Mouse (Mus musculus) ES-E14 (cell line): ENCODE data around the gene Spef1. TPM values are rescaled to one million over a fixed set of nuclear protein-coding genes. Genes with fewer than 3 reads are reported as not detected.
A peak's percentile ranks its signal among the peaks of the same experiment; 100 is the strongest.

Experiments used
- DNase-seq: peaks from one replicate; pipeline ENCODE4 v3.0.0-alpha.2; 2013; ENCODE audit warnings: low read depth, low spot score
- H3K27ac ChIP-seq: 2 replicates; pipeline ENCODE4 v1.5.1; 2012; ENCODE audit warnings: low read depth, mild to moderate bottlenecking, low read length, moderate library complexity, mixed read lengths; ENCODE audit not compliant: poor library complexity, insufficient read depth, severe bottlenecking
- H3K36me3 ChIP-seq: 2 replicates; pipeline ENCODE4 v1.6.1; 2012; ENCODE audit warnings: mild to moderate bottlenecking, low read length, moderate library complexity, mixed read lengths; ENCODE audit not compliant: control insufficient read depth, poor library complexity, insufficient read depth, severe bottlenecking
- H3K4me1 ChIP-seq, 2 experiments: fragments of 150-350 bp in 1 of 2; sonication (generic) in 1 of 2; 2 replicates each; pipeline ENCODE4 v1.6.1; 2012; ENCODE audit warnings: low read length in 2 of 2, mild to moderate bottlenecking in 1 of 2, mixed read lengths in 1 of 2; ENCODE audit not compliant: control insufficient read depth in 2 of 2, insufficient read depth in 2 of 2, poor library complexity in 1 of 2
- H3K4me3 ChIP-seq, 2 experiments: fragments of 150-350 bp in 1 of 2; sonication (generic) in 1 of 2; 2 replicates each; pipeline ENCODE4 v1.5.1; 2012; ENCODE audit warnings: low read length in 2 of 2, low read depth in 1 of 2, mild to moderate bottlenecking in 1 of 2, mixed read lengths in 1 of 2; ENCODE audit not compliant: insufficient read depth in 1 of 2, poor library complexity in 1 of 2, severe bottlenecking in 1 of 2
- H3K9ac ChIP-seq: 2 replicates; pipeline ENCODE4 v1.6.1; 2012; ENCODE audit warnings: low read depth, mild to moderate bottlenecking, low read length, mixed read lengths; ENCODE audit not compliant: poor library complexity, insufficient read depth, severe bottlenecking
- H3K9me3 ChIP-seq: fragments of 150-350 bp; sonication (generic); 2 replicates; pipeline ENCODE4 v1.6.1; 2012; ENCODE audit warnings: low read depth, mild to moderate bottlenecking, low read length; ENCODE audit not compliant: control insufficient read depth, insufficient read depth
- CHD2 ChIP-seq: IDR thresholded peaks from 2 replicates; pipeline ENCODE4 v1.6.1; 2014; ENCODE audit warnings: mild to moderate bottlenecking, low read depth, low read length, inconsistent platforms
- HCFC1 ChIP-seq: IDR thresholded peaks from 2 replicates; pipeline ENCODE4 v1.6.1; 2012; ENCODE audit warnings: low read length, inconsistent platforms, borderline replicate concordance; ENCODE audit not compliant: insufficient read depth
- MAFK ChIP-seq: IDR thresholded peaks from 2 replicates; pipeline ENCODE4 v1.6.1; 2014; ENCODE audit warnings: mild to moderate bottlenecking, low read depth, low read length, inconsistent platforms; ENCODE audit not compliant: insufficient read depth
- ZC3H11A ChIP-seq: IDR thresholded peaks from 2 replicates; pipeline ENCODE4 v1.6.1; 2012; ENCODE audit warnings: low read depth, mild to moderate bottlenecking, inconsistent platforms, low read length, borderline replicate concordance
- ZNF384 ChIP-seq: IDR thresholded peaks from 2 replicates; pipeline ENCODE4 v1.6.1; 2012; ENCODE audit warnings: low read depth, low read length, inconsistent platforms
- in situ Hi-C, 2 experiments: fragments of 600-800 bp; cut with MboI; formaldehyde crosslinking; loops; one replicate each; pipeline ENCODE4 v1.15.1; 2025; ENCODE audit warnings: low sequenced_read_pairs in 2 of 2, inconsistent platforms in 1 of 2; ENCODE audit not compliant: unreplicated experiment in 2 of 2
- total RNA-seq: library from RNA; depleted of rRNA; stranded (reverse); fragments of 300-350 nt; gene quantifications from 2 replicates; pipeline ENCODE4 v1.2.3, GENCODE M21; 2012

Gene Spef1
- total RNA-seq, 1 experiment: 1.5 TPM

DNA sequence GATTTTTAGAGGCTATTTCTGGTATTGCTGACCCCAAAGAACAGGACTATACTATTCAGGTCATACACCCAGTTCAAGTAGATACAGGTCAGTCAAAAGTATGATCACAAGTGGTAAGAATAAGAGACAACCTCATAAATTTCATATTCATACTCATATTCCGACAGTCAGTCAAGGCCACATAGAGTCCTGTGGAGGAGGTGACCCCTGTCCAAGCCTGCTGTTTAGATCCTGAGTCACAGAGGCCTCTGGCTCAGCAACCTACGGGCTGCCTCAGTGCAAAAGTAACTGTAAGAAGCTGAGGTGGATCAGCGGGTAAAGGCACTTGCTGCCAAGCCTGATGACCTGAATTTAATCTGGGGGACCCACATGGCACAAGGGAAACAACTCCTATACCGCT lies 33.0 kb downstream of the Spef1 start:
- H3K9ac ChIP-seq: no peak overlapping the region
- peaks cover 7 to 21% of the 10 kb centered on the region in 2 experiments for H3K4me1 ChIP-seq
- no peak overlapping the region for H3K4me3 ChIP-seq
- TF ChIP-seq CHD2 (no peak), HCFC1 (no peak), MAFK (no peak), ZNF384 (no peak), ZC3H11A (no peak)
- in situ Hi-C loops: no loop called here
- no peak for DNase-seq
- no peak overlapping the region for H3K27ac ChIP-seq
- no peaks in the 10 kb centered on the region for H3K9me3 ChIP-seq
- H3K36me3 ChIP-seq: peaks cover 21% of the 10 kb centered on the region

DNA sequence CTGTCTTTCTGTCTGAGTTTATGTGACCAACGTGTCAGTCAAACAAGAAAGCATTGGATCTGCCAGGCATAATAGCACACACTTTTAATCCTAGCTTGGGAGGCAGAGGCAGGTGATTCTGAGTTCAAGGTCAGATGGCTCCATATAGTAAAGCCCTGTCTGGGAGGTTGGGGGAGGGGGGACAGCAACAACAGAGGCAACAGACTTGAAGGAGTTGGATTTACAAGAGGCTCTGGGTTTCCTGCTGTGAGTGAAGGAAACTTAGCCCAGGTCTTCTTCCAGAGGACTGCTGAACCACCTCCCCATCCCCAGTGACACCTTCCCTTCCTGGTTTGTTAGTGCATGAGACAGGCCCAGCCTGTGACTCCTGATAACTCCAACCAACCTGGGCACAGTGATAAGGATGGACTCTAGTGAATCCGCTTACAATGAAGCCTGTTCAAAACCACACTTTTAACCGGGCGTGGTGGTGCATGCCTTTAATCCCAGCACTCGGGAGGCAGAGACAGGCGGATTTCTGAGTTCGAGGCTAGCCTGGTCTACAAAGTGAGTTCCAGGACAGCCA lies 34.8 kb downstream of the Spef1 start:
- Histone ChIP-seq H3K36me3 (peaks cover 32% of the 10 kb centered on the region), H3K9me3 (no peaks in the 10 kb centered on the region), H3K9ac (no peak overlapping the region), H3K27ac (peak overlapping the region; percentile 56; the same call in 1 of the 2 replicates), H3K4me1 (peaks cover 7 to 15% of the 10 kb centered on the region in 2 experiments), H3K4me3 (no peak overlapping the region)
- TF ChIP-seq ZNF384: no peak
- TF ChIP-seq HCFC1: no peak
- in situ Hi-C loops: no loop called here
- DNase-seq: no peak

DNA sequence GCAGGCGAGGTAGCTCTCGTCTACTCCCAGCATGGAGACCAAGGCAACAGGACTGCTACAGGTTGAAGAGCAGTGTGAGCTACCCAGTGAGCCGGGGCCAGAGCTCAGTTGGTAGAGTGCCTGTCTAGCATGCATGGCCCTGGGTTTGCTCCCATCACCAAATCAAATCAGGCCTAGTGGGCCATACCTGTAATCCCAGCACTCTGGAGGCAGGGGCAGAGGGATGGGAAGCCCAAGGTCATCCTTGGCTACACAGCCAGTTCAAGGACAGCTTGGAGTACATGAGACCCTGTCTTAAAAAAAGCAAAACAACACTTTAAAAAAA lies 37.9 kb downstream of the Spef1 start:
- peaks cover 43% of the 10 kb centered on the region for H3K36me3 ChIP-seq
- H3K27ac ChIP-seq: no peak overlapping the region
- TF ChIP-seq ZC3H11A (no peak), HCFC1 (no peak), MAFK (no peak), ZNF384 (no peak), CHD2 (no peak)
- H3K4me3 ChIP-seq: no peak overlapping the region
- in situ Hi-C loops: no loop called here
- H3K9ac ChIP-seq: no peak overlapping the region
- H3K9me3 ChIP-seq: no peaks in the 10 kb centered on the region
- H3K4me1 ChIP-seq: peaks cover 7 to 21% of the 10 kb centered on the region in 2 experiments
- no peak for DNase-seq

DNA sequence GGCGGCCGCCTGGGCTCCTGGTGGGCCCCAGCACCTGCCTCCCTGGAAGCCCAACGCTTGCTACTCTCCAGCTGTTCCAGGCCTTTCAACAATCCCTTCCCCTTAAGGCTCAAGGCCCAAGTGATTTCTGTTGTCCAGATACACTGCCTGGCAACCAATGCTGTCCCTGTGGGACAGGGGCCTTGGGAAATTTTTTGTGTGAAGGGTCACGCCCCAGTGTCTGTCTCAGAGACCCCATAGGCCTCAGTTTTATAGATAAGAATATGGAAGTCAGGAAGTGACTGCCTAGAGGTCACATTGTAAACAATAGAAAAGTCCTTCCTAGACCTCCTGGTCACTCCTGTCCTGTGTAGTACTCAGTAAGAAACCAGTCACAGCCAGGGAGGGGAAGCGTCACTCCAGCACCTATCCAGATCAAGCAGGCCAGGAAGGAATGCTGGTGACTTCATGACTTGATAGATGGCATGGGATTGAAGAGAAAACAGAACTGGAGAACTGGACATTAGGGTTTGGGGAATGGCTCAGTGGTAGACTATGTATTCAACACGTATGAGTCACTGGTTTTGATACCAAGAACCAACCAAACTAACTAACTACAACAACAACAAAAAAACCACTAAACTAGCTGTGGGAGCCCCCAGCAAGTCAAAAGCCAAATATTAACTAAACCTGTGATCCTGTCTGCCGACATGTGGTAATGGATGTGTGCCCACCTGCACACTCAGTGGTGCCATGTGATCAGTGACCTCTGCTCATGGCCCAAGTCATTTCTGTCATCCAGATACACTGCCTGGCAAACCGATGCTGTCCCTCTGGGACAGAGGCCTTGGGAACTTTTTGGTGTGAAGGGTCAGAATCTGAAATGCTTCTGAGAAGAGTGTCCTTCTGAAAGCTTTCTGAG lies 38.5 kb downstream of the Spef1 start:
- Histone ChIP-seq H3K27ac (no peak overlapping the region), H3K9me3 (no peaks in the 10 kb centered on the region), H3K36me3 (peaks cover 43% of the 10 kb centered on the region), H3K4me3 (no peak overlapping the region), H3K9ac (no peak overlapping the region), H3K4me1 (peaks cover 7 to 21% of the 10 kb centered on the region in 2 experiments)
- DNase-seq: no peak
- TF ChIP-seq CHD2 (no peak), MAFK (no peak), ZNF384 (no peak), HCFC1 (no peak), ZC3H11A (no peak)
- in situ Hi-C loops: no loop called here

DNA sequence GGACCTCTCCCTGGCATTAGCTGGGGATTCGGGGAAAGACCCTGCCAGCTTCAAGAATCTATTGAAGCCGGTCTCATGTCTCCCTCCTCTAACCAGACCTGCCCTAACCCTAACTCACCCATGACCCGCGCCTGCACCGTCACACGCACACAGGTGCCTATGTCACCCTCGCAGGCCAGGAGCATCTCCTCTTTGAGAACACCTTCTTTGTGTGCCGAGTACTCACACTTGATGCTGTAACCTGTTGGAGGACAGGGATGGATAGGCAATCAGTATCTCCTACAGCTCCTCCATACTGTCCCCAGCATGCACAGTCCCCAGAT lies 40.1 kb downstream of the Spef1 start:
- H3K4me3 ChIP-seq: no peak overlapping the region
- in situ Hi-C loops: no loop called here
- H3K4me1 ChIP-seq: peaks cover 3 to 19% of the 10 kb centered on the region in 2 experiments
- no peaks in the 10 kb centered on the region for H3K9me3 ChIP-seq
- peaks cover 39% of the 10 kb centered on the region for H3K36me3 ChIP-seq
- H3K9ac ChIP-seq: no peak overlapping the region
- no peak for TF ChIP-seq ZNF384
- no peak for TF ChIP-seq CHD2
- no peak for TF ChIP-seq ZC3H11A
- TF ChIP-seq HCFC1: no peak
- no peak for TF ChIP-seq MAFK
- H3K27ac ChIP-seq: no peak overlapping the region
- no peak for DNase-seq
